Mouse (Mus musculus) ES-E14 (cell line): ENCODE results near the gene Cd82. TPM values are rescaled to one million over a fixed set of nuclear protein-coding genes. Genes with fewer than 3 reads are reported as not detected.

Experiments used
- DNase-seq: peaks from one replicate; pipeline ENCODE4 v3.0.0-alpha.2; 2013; ENCODE audit warnings: low read depth, low spot score
- H3K27ac ChIP-seq: 2 replicates; pipeline ENCODE4 v1.5.1; 2012; ENCODE audit warnings: low read depth, mild to moderate bottlenecking, low read length, moderate library complexity, mixed read lengths; ENCODE audit not compliant: poor library complexity, insufficient read depth, severe bottlenecking
- H3K36me3 ChIP-seq: 2 replicates; pipeline ENCODE4 v1.6.1; 2012; ENCODE audit warnings: mild to moderate bottlenecking, low read length, moderate library complexity, mixed read lengths; ENCODE audit not compliant: control insufficient read depth, poor library complexity, insufficient read depth, severe bottlenecking
- H3K4me1 ChIP-seq, 2 experiments: fragments of 150-350 bp in 1 of 2; sonication (generic) in 1 of 2; 2 replicates each; pipeline ENCODE4 v1.6.1; 2012; ENCODE audit warnings: low read length in 2 of 2, mild to moderate bottlenecking in 1 of 2, mixed read lengths in 1 of 2; ENCODE audit not compliant: control insufficient read depth in 2 of 2, insufficient read depth in 2 of 2, poor library complexity in 1 of 2
- H3K4me3 ChIP-seq, 2 experiments: fragments of 150-350 bp in 1 of 2; sonication (generic) in 1 of 2; 2 replicates each; pipeline ENCODE4 v1.5.1; 2012; ENCODE audit warnings: low read length in 2 of 2, low read depth in 1 of 2, mild to moderate bottlenecking in 1 of 2, mixed read lengths in 1 of 2; ENCODE audit not compliant: insufficient read depth in 1 of 2, poor library complexity in 1 of 2, severe bottlenecking in 1 of 2
- H3K9ac ChIP-seq: 2 replicates; pipeline ENCODE4 v1.6.1; 2012; ENCODE audit warnings: low read depth, mild to moderate bottlenecking, low read length, mixed read lengths; ENCODE audit not compliant: poor library complexity, insufficient read depth, severe bottlenecking
- H3K9me3 ChIP-seq: fragments of 150-350 bp; sonication (generic); 2 replicates; pipeline ENCODE4 v1.6.1; 2012; ENCODE audit warnings: low read depth, mild to moderate bottlenecking, low read length; ENCODE audit not compliant: control insufficient read depth, insufficient read depth
- CHD2 ChIP-seq: IDR thresholded peaks from 2 replicates; pipeline ENCODE4 v1.6.1; 2014; ENCODE audit warnings: mild to moderate bottlenecking, low read depth, low read length, inconsistent platforms
- HCFC1 ChIP-seq: IDR thresholded peaks from 2 replicates; pipeline ENCODE4 v1.6.1; 2012; ENCODE audit warnings: low read length, inconsistent platforms, borderline replicate concordance; ENCODE audit not compliant: insufficient read depth
- MAFK ChIP-seq: IDR thresholded peaks from 2 replicates; pipeline ENCODE4 v1.6.1; 2014; ENCODE audit warnings: mild to moderate bottlenecking, low read depth, low read length, inconsistent platforms; ENCODE audit not compliant: insufficient read depth
- ZC3H11A ChIP-seq: IDR thresholded peaks from 2 replicates; pipeline ENCODE4 v1.6.1; 2012; ENCODE audit warnings: low read depth, mild to moderate bottlenecking, inconsistent platforms, low read length, borderline replicate concordance
- ZNF384 ChIP-seq: IDR thresholded peaks from 2 replicates; pipeline ENCODE4 v1.6.1; 2012; ENCODE audit warnings: low read depth, low read length, inconsistent platforms
- in situ Hi-C, 2 experiments: fragments of 600-800 bp; cut with MboI; formaldehyde crosslinking; loops; one replicate each; pipeline ENCODE4 v1.15.1; 2025; ENCODE audit warnings: low sequenced_read_pairs in 2 of 2, inconsistent platforms in 1 of 2; ENCODE audit not compliant: unreplicated experiment in 2 of 2
- total RNA-seq: library from RNA; depleted of rRNA; stranded (reverse); fragments of 300-350 nt; gene quantifications from 2 replicates; pipeline ENCODE4 v1.2.3, GENCODE M21; 2012

Gene Cd82
- total RNA-seq, 1 experiment, result 3.2 TPM

DNA sequence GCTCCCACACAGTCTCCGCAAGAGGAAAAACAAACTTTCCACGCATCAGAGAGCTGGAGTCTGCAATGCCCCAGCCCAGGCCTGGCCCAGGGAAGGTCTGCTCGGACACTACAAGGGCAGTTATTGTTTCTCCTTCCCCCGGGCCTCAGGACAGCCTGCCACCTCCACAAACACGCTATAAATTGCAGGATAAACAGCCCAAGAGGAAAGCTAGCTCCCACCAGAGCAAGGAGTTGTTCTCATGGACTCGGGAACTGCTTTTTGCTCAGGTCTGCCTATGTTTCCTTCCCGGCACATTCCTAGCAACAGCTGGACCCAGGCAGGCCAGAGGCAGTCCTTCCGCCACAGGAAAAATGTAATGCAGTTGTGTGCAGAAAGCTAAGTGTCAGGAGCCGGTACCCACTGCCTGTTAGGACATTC is 23.6 kb downstream of the Cd82 start:
- Histone ChIP-seq H3K4me1 (no peaks in the 10 kb centered on the region), H3K27ac (no peak overlapping the region), H3K9ac (no peak overlapping the region), H3K9me3 (no peaks in the 10 kb centered on the region), H3K4me3 (no peak overlapping the region), H3K36me3 (no peaks in the 10 kb centered on the region)
- DNase-seq, result no peak
- in situ Hi-C loops, result no loop called here
- TF ChIP-seq ZC3H11A, result no peak
- no peak for TF ChIP-seq ZNF384

DNA sequence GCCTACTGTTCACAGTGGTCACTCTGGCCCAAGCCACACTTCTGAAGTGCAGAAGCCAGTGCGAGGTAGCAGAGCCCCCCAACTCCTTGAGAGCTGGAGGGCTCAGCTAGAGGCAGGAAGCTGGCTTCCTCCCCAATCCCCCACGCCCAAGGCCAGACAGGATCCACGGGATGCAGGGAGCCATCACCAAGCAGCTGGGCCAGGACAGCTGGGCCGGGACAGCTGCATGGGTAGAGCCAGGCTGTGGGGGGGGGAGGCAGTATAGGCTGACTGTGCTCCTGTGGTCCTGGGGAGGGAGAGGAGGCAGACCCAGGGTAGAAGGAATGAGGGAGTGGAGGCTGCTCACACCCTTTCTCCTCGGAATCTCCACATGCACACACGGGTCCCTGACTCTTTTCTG is 24.6 kb downstream of the Cd82 start:
- TF ChIP-seq CHD2 (no peak), HCFC1 (no peak), ZC3H11A (no peak), MAFK (no peak), ZNF384 (no peak)
- in situ Hi-C loops, result no loop called here
- Histone ChIP-seq H3K9me3 (no peaks in the 10 kb centered on the region), H3K36me3 (no peaks in the 10 kb centered on the region), H3K9ac (no peak overlapping the region), H3K4me3 (no peak overlapping the region), H3K27ac (no peak overlapping the region), H3K4me1 (no peaks in the 10 kb centered on the region)
- no peak for DNase-seq

DNA sequence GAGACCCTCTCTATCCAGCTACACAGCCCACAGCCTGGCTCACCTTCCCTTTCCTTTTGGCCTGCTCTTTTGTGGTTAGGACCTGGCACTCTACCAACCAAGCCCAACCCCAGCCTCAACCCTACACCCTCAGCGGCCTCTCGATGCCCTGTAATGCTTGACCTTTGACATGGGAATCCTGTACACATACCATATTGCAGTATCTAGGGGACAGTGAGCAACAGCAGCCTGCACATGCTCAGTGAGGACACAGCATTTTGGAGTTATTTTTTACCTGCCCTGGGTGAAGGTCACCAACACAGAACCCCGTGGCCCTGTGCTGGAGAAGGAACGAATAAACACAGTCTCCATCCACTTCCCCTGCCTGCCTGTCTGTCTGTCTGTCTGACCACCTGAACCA is 27.4 kb downstream of the Cd82 start:
- Histone ChIP-seq H3K9ac (no peak overlapping the region), H3K4me1 (no peaks in the 10 kb centered on the region), H3K4me3 (no peak overlapping the region), H3K27ac (no peak overlapping the region), H3K9me3 (no peaks in the 10 kb centered on the region), H3K36me3 (no peaks in the 10 kb centered on the region)
- TF ChIP-seq HCFC1, result no peak
- no peak for TF ChIP-seq ZC3H11A
- no peak for TF ChIP-seq MAFK
- no peak for TF ChIP-seq CHD2
- TF ChIP-seq ZNF384, result no peak
- DNase-seq, result no peak
- in situ Hi-C loops, result no loop called here

DNA sequence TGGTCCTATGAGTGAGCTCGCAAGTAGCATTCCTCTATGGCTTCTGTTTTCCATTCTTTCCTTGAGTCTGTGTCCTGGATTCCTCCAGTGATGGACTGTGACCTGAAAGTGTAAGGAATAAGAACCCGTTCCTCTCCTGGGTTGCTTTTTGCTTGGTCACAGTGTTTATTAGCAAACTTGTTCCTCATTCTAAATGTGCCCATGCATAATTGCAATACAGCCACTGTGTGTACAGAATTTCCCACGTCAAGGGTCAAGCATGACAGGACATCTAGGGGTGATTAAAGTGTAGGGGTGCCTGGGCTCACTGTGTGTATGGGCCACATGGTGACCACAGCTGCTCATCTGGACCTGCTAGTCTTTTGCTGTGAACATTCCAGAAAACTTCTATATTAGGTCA is 28.0 kb downstream of the Cd82 start:
- Histone ChIP-seq H3K27ac (no peak overlapping the region), H3K9me3 (no peaks in the 10 kb centered on the region), H3K9ac (no peak overlapping the region), H3K4me3 (no peak overlapping the region), H3K4me1 (no peaks in the 10 kb centered on the region), H3K36me3 (no peaks in the 10 kb centered on the region)
- TF ChIP-seq MAFK (no peak), ZNF384 (no peak), CHD2 (no peak)
- DNase-seq, result no peak
- in situ Hi-C loops, result no loop called here

DNA sequence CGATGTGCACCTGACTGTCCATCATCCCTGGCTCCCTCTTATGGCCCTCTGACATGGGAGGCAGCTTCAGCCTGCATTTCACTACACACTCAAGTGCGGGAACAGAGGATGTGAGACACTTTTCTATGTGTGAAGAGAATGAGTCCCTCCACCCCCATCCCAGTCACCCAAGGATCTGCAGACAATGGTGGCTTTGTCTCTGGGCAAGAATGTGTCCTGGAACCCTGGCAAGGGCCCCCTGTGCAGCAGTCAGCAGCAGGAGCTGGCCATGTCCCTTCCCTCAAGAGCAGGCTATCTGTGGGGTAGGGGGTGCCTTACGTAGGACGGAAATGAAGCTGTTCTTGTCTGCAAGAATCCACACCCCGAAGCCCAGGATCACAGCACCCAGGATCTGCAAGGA is 29.4 kb downstream of the Cd82 start:
- DNase-seq, result no peak
- H3K9me3 ChIP-seq, result no peaks in the 10 kb centered on the region
- in situ Hi-C loops, result no loop called here
- H3K9ac ChIP-seq, result no peak overlapping the region
- H3K4me3 ChIP-seq, result no peak overlapping the region
- H3K27ac ChIP-seq, result no peak overlapping the region
- no peaks in the 10 kb centered on the region for H3K36me3 ChIP-seq
- H3K4me1 ChIP-seq, result no peaks in the 10 kb centered on the region
- TF ChIP-seq ZC3H11A (no peak), MAFK (no peak), CHD2 (no peak), ZNF384 (no peak), HCFC1 (no peak)
